Mouse (Mus musculus) brain, adult 2 months (tissue): ENCODE data around the gene Aff1.

Source experiments
- DNase-seq: peaks from one replicate; pipeline ENCODE4 v3.0.0; 2011; ENCODE audit warnings: low read depth, low spot score

Aff1 gene

GRCm38 (mm10) chr5:103836148-103836784 lies 144.1 kb downstream of the Aff1 start:
- no peak for DNase-seq

GRCm38 (mm10) chr5:103838550-103839264 lies 146.5 kb downstream of the Aff1 start:
- no peak for DNase-seq

- DNase-seq: no peak
Observed at GRCm38 (mm10) chr5:103839265-103839626, 147.1 kb downstream of the Aff1 start.

GRCm38 (mm10) chr5:103843938-103844337 lies 151.8 kb downstream of the Aff1 start:
- peak; percentile 59 for DNase-seq

- DNase-seq: peak; percentile 67
Observed at GRCm38 (mm10) chr5:103845418-103846153, 153.4 kb downstream of the Aff1 start.

- DNase-seq: no peak
Observed at GRCm38 (mm10) chr5:103846154-103846551, 154.0 kb downstream of the Aff1 start.

- no peak for DNase-seq
Observed at GRCm38 (mm10) chr5:103846609-103847008, 154.4 kb downstream of the Aff1 start.

GRCm38 (mm10) chr5:103848546-103848945 lies 156.4 kb downstream of the Aff1 start:
- no peak for DNase-seq

GRCm38 (mm10) chr5:103852756-103853549 lies 160.8 kb downstream of the Aff1 start:
- no peak for DNase-seq

GRCm38 (mm10) chr5:103854041-103854806 lies 162.1 kb downstream of the Aff1 start:
- peak; percentile 92 for DNase-seq

GRCm38 (mm10) chr5:103854807-103855194 lies 162.6 kb downstream of the Aff1 start:
- no peak for DNase-seq

- no peak for DNase-seq
Observed at GRCm38 (mm10) chr5:103855483-103856211, 163.5 kb downstream of the Aff1 start.

- peak; percentile 76 for DNase-seq
Observed at GRCm38 (mm10) chr5:103856286-103857009, 164.3 kb downstream of the Aff1 start.

GRCm38 (mm10) chr5:103857151-103857550 lies 165.0 kb downstream of the Aff1 start:
- peak; percentile 50 for DNase-seq

- no peak for DNase-seq
Observed at GRCm38 (mm10) chr5:103860622-103861021, 168.4 kb downstream of the Aff1 start.

- DNase-seq: no peak
Observed at GRCm38 (mm10) chr5:103863759-103864158, 171.6 kb downstream of the Aff1 start.

- DNase-seq: no peak
Observed at GRCm38 (mm10) chr5:103889766-103890165, 197.6 kb downstream of the Aff1 start.

GRCm38 (mm10) chr5:103898310-103898709 lies 206.1 kb downstream of the Aff1 start:
- no peak for DNase-seq
